Mouse (Mus musculus) frontal cortex, postnatal 10 days (tissue): ENCODE results near the gene Gm20715.
"Not testable (repeated sequence)": the region's sequence is repeated elsewhere in the genome, so short reads cannot be mapped to it uniquely, and the experiment has no call there.

Source experiments
- DNase-seq, 2 experiments: peaks; one replicate each; pipeline ENCODE4 v3.0.0; 2022; ENCODE audit warnings: low spot score in 2 of 2, mixed read lengths in 1 of 2

Gm20715 gene

DNA sequence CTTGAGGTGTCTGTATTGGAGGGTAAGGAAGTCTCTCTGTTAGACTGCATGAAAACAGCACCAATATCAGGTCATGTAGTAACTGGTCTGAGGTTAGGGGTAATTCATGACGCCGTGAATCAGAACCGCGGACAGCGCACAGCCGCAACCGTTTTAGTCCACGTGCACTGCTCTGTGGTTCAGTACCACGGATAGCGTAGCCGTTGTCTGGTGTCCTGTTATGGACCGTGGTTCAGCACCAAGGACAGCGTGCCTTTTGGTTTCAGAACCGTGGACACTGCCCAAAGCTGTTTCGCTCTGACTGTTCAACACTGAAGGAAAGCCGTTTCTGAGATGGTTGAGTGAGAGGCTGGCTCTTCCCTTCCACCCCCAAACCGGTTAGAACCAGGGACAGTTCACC lies at the start of gene Gm20715:
TSS of gene Gm20715 (plus strand) at position 235 of the 400 bp plus-strand sequence.
- DNase-seq: peak; percentile 30 to 77

DNA sequence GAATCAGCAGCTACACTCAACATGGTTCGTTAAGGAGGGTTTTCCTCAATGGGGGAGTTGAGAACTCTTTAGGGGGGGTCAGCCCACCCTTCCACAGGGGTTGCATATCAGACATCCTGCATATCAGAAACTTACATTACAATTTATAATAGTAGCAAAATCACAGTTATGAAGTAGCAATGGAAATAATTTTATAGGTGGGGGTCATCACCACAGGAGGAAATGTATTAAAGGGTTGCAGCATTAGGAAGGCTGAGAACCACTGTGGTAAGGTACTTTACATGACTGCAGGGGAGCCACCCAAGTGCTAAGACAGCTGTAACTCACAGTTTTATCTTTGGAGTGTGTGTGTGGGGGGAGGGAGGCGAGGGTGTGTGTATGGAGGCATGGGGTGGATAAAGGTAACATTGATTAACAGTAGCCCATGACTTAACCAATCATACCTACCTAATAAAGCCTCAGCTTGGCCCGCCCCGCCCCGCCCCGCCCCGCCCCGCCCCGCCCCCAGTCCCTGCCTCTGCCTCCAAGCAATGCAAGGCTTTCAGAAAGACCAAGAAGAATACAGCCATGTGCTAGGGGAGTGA lies 49.5 kb upstream of the Gm20715 start:
- no peak for DNase-seq

DNA sequence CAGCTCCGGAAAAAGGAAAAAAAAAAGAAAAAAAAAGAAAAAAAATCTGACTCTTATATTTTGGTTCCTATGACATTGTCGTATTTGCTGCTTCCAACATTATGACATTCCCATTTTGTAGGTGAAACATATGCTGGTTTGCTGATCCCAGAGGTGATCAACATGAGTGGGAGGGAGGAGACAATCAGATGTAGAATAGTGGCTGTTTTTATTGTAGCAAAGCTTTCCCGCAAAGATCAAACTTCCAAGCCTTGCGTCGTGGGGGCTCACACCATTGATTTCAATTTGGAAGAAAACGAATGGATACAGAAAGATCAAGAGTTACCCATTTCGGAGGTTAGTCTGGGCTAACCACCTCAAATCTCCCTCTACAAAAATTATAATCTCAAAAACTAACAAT lies 48.3 kb upstream of the Gm20715 start:
- DNase-seq: no peak

DNA sequence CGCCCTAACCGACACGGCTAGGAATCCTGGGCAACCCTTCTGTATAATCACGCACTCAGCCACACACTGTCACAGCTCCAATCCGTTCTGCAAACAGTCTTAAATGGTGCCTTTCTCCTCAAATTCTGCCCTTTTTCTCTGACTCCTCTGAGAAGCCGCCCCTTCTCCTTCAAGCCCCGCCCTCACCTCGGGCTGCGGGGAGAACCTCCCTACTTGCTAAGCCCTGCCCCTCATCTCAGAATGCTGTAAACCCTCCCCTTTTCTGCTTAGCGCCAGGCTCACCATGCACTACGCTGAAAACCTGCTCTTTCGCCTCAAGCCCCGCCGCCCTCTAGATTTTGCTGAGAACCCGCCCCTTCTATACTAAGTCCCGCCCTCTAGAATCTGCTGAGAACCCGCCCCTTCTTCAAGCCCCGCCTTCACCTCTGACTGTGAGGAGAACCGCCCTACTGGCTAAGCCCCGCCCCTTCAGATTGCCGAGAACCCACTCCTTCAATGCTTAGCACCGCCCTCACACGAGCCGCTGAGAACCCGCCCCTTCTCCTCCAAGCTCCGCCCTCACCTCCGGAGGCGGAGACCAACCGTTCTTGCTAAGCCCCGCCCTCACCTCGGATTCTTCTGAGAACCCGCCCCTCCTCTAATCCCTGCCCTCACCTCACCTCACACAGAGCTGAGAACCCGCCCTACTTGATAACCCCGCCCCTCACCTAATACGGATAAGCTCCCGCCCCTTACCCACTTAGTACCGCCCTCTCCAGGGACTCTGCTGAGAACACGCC lies 47.6 kb upstream of the Gm20715 start:
- peak; percentile 98 to 99 for DNase-seq

DNA sequence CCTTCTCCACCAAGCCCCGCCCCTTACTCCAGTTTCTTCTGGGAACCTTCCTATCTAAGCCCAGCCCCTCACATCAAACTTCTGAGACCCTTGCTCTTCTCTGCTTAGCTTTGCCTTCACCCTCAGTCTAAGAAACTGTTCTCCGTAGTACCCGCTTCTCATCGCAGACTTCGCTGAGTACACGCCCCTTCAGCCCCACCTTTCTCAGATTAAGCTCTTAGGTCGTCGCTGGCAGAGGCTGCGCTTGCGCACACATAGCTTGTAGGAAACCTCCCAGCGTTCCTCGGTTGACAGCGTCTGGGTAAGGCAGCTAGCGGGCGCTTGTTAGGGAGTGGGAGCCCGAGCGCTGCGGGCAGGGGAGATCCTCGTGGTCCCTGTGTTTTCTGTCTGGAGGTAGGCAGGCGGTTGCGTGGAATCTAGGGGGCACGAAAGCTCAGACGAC lies 47.0 kb upstream of the Gm20715 start, which contains the start of gene Zfp78:
TSS of gene Zfp78 (plus strand) at position 234 of the 442 bp plus-strand sequence.
- DNase-seq: peak in 1 of 2 experiments; percentile 84

DNA sequence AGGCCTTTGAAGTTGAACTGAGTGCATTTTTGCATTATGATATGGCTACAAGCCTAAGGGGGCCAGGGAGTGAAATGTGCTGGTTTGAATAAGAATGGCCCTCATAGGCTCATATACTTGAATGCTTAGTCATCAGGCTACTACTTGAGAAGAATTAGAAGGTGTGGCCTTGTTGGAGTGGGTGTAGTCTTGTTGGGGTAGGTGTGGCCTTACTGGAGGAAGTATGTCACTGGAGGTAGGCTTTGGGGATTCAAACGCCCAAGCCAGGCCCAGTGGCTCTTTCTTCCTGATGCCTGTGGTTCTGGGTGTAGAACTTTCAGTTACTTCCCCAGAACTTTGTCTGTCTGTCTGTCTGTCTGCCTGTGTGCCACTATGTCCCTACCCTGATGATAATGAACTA lies 45.3 kb upstream of the Gm20715 start:
- DNase-seq: no peak

DNA sequence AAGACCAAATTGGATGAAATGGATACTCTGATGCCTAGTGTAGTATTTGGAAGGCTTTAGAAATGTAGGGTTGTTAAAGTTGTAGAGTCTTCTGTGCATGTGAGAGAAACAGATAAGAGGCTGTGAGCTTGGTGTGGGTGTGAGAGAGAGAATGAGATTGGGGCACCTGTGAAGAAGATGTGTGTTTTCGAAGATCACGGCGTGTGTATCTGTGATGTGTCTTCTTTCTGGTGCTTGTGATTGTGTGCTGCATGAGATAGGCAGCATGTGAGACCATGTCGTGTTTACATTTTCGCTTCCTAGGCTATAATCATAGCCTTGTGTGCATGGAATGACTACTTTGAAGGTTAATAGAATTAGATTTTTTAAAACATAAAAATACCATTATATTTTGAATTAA lies 42.9 kb upstream of the Gm20715 start:
- DNase-seq: no peak

DNA sequence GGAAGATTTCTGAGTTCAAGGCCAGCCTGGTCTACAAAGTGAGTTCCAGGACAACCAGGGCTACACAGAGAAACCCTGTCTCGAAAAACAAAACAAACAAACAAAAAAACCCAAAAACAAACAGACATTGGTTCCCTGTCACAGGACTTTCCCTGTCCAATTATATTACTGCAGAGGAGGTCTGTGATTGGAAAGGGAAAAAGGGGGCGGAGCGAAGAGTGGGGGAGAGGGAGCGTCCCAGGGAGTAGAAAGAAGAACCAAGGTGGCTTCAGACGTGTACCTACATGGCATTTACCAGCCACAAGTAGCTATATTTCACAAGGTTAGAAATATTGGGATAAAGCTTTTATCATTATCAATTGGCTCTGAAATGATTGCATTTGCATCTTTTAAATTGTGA lies 41.9 kb upstream of the Gm20715 start:
- DNase-seq: not testable (repeated sequence)

DNA sequence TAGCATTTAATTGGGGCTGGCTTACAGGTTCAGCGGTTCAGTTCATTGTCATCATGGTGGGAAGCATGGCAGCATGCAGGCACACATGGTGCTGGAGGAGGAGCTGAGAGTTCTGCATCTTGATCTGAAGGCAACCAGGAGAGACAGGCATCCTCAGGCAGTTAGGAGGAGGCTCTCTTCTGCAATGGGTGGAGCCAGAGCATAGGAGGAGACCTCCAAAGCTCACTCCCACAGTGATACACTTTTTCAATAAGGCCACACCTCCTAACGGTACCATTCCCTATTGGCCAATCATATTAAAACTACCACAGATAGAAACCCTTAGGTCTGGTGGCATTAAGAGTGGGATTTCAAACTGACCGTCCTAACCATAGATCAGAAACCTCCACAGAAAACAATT lies 40.6 kb upstream of the Gm20715 start:
- no peak for DNase-seq

DNA sequence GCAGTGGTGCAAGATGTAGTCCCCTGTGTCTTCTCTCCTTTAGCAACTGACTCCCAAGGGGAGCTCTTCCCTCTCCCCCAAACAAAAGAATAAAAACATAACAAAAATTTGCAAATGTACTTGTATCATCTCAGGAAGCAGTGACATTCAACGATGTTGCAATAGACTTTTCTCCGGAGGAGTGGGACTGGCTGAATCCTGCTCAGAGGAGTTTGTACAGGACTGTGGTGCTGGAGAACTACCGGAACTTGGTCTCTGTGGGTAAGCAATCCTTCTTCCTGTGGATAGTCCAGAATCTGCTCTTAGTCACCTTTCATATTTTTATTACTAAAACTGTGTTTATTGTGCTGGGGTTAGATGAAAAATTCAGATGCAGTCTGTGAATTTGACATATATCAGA lies 37.1 kb upstream of the Gm20715 start:
- DNase-seq: no peak

DNA sequence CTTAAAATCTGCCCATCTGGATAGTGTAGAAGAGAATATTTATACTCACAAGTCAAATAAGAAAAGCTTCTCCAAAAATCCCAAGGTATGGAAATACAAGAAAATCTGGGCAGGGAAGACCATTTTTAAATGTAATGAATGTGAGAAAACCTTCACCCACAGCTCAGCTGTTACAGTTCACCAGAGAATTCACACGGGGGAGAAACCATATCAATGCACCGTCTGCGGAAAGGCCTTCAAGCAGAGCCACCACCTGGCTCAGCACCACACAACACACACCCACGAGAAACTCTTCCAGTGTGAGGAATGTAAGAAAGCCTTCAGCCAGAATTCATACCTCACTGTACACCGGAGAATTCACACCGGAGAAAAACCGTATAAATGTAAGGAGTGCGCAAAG lies 31.6 kb upstream of the Gm20715 start:
- DNase-seq: no peak

DNA sequence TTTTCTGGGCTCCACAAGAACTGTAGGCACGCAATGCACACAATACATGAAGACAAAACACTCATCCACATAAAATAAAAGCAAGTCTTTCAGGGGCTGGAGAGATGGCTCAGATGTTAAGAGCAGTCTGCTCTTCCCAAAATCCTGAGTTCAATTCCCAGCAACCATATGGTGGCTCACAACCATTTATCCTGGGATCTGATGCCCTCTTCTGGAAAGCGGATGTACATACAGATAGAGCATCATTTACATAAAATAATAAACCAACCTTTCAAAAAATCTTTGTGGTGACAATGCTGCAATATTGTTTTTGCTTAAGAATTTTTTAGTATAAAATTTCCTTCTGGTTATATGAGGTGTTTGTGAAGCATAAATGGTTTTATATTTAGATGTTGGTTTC lies 28.6 kb upstream of the Gm20715 start:
- no peak for DNase-seq

DNA sequence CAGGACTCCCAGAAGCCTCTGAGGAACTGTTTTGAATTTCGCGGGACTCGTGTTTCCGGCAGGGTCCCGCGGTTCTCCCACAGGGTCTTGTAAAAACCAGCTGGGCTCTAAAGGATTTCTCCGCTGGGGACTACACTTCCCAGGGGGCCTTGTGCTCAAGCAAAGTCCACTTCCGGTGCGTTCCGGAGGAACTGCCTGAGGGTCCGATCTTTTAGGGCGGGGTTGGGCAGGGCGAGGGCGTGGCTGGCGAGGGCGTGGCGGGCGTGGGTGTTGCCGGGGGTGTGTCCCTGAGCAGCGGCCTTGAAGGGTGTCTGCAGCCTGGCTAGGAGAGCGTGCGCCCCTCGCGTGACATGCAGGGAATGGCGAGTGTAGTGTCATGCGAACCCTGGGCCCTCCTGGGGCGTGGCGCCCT lies 27.0 kb upstream of the Gm20715 start, which contains the start of gene Zfp28:
TSS of gene Zfp28 (plus strand) at position 252 of the 412 bp plus-strand sequence.
- DNase-seq: peak; percentile 91

DNA sequence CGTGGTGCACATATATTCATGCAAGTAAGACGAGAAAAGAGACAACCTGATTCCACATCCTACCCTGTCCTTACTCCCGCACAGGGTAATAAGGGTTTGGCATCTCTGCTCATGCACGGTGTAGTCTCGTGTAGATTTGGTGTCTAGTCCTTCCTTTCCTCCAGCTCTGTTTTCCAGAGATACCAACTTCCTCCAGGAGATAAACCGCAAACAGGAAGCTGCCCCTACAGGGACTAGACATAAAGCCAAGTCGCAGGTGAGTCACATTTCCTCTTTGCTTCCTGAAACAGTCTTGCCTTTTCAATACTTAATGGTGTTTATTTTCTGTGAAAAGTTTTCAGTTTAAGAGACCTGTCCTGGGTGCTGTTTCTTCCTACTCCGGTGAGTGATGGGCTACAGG lies 26.1 kb upstream of the Gm20715 start:
- DNase-seq: no peak

DNA sequence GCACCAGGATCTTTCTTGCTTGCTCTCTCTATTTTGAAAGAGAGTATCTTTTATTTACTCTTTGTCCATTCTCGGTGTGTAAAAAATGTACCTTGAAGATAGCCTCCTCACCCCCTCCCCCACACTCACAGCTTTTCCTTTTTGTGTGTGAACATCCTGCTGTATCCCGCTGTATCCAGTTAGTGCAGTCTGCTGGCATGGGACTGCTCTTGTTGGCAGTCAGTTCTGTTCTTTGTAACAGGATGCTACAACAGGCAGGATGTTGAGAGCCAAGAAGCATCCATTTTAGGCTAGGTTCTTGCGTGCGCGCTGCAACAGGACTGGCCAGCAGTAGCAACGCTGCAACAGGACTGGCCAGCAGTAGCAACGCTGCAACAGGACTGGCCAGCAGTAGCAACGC lies 23.1 kb upstream of the Gm20715 start:
- no peak for DNase-seq

DNA sequence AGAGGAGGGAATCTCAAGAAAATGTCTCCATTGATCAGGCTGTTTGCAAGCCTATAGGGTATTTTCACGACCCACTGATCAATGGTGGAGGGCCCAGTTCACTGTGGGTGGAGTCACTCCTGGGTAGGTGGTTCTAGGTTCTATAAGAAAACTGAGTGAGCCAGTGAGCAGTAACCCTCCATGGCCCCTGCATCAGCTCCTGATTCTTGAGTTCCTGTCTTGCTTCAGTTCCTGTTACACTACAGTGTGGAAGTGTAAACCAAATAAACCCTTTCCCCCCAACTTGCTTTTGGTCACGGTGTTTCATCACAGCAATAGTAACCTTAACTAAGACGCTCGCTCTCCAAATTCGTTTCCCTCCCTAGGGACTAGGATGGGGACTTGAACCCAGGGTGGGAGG lies 21.1 kb upstream of the Gm20715 start:
- no peak for DNase-seq

DNA sequence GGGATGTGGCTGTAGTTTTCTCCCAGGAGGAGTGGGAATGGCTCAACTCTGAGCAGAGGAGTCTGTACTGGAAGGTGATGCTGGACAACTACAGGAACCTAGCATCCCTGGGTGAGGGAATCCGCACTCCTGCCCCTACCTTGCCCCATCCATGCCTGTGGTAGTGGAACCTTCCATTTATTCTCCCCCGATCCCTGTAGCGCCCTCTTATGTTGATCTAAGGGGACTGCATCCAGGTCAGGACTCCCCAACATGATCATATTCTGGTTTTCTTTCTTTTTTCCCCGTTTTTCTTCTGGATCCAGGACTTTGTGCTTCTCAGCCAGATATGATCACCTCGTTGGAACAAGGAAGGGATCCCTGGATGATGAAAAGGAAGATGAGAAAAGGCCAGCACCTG lies 20.6 kb upstream of the Gm20715 start:
- DNase-seq: no peak

DNA sequence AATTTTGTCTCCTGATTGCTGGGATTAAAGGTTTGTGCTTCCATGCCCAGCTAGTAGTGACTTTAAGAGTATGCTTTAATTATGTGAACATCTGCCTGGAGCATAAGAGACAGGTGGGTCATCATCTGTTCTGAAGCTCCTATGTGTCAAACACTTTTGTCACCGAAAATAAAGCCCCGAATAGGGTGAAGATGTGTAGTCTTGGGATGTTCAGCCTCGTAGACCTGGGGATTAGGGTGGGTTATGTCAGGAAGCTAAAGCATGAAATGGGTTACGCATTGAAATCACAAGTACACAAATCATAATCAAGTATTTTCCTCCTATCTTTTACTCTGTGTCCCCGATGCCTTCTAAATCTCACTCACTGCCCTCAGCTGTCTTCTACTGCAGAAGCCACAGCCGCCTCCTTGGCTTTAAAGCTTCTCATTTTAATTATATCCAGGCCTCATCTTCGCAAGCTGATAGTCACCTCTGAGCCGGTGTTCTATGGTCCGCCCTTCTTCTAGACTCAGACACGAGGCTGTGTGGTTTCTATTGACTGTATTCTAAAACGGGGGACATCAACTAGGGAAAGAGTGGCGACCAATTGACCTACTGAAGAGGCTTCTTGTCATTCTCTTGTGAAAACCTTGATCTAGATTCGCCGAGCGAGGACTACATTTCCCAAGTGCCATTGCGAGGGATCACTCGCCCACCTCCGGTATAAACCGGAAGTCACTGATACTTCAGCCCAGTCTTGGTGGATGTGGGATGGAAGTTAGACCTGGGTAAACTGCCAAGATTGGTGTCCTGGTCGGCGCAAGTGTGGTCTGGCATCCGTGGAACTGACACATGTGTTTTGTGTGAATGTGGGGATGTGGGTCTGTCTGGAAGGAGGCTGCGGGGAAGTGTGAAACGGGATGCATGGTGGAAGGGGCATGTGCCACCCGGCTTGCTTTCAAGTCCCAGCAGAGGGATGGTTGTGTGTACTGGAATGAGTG lies 11.8 kb upstream of the Gm20715 start, which contains the start of gene Smim17:
TSS of gene Smim17 (plus strand) at position 720 of the 980 bp plus-strand sequence.
- DNase-seq: peak; percentile 54 to 73

DNA sequence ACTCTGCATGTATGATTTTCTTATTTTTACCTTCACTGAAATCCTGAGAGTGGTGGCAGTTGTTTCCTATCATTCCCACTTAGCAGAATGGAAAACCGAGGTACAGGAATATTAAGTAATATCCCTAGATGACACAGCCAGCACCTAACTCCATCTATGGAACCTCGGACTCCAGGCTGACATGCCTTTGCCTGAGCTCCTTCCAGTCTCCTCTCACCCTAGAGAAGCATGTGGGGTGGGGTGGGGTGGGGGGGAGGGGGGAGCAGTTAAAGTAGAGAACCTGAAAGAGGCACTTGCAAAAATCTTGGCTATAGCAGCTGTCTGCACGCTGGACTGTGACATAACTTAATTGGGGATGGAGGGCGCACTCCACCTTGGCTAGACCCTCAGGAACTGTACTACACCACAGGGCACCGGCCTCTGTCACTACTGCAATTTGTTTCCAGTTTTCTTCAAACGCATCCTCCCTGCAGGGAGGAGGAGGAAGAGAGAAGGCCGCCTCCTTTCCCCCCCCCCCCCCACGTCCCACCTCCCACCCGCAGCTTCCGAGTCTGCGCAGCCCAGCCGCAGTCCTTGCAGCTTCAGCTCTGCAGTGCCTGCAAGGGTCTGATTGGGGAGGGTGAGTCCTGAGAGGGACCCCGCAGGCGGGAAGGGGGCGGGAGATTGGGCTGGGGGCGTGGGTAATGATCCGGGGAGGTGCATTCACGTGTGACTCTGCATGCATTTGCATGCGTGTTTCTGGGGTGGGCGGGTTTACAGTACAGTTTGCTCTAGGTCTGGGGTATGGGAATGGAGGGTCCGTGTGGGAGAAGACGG lies 4.8 kb downstream of the Gm20715 start:
- DNase-seq: peak; percentile 30 to 55

DNA sequence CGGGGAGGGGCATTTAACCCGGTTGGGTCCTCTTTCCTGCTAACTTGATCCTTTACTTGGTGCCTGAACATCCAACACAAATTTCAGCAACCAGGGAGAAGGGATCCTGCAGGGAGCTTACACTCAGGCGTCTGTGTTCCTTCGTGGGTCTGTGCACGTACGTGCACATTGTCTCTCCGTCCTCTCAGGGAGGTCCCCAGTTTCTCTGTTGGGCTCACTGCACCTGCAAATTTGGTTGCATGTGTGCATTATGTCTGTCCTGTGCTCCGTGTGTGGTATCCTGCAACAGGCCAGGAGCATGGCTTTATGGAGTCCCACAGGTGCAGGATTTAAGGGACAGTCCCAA lies 5.3 kb downstream of the Gm20715 start:
- no peak for DNase-seq

DNA sequence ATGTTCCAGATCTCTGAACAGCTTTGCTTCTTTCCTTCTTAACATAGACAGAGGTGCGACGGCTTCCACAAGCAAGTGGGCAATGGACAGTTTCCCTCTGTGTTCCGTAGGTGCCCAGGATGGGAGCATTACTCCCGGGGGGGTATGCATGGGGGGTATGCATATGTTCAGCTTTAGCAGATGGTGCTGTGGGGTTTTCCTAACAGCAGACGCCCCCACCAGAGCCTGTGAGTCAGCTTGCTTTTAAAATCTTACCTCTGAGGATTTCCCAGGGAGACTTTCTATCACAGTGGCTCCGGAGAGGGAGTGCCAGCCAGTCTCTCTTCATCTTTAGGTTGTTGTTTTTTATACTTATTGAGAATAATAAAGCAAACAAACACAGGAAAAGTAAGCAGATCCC lies 9.8 kb downstream of the Gm20715 start:
- no peak for DNase-seq
